Mouse (Mus musculus): ENCODE measurements around the gene Nwd2. TPM values are rescaled to one million over a fixed set of nuclear protein-coding genes. Genes with fewer than 3 reads are reported as not detected.
A peak's percentile ranks its signal among the peaks of the same experiment; 100 is the strongest.

Gene Nwd2
- polyA plus RNA-seq (2014; fragmentation: Nextera tagmentation; extraction: Ambion mirVana): 26.3 and 31.7 TPM in 2 replicates

DNA sequence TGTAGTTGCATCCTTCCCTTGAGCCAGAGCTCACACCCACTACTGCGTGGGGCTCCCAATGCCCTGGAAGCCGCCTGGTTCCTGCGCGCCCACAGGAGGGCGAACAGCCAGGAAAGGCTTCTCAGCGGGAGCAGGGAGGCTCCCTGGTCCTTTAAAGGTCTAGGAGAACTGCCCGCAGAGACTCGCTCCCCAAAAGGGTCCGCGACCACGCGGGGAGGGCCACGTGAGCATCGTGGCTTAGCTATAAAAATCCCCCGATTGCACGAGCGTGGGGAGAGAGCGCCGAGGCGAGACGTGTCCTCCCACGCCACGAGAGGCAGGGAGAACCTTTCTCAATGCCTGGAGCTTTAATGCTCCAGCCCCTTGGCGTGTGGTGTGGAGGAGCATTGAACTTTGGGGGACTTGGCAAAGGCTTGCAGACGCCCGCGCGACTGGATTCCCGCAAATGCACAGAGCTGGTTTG is at the start of gene Nwd2:
TSS of gene Nwd2 (plus strand) at position 33 of the 463 bp plus-strand sequence.
- H3K4me3 ChIP-seq (ENCODE audit: low read depth, low read length): peak within 1 kb of the TSS; percentile 52
- H3K9ac ChIP-seq (replicated peaks; ENCODE audit: low read depth, low read length): peak within 1 kb of the TSS; percentile 75
- 1% methylated on average over 29 of the region's 29 CpGs for WGBS
- no peaks in the 10 kb centered on the region for H3K36me3 ChIP-seq (ENCODE audit: control insufficient read depth, insufficient read depth, low read length)
- peak within 1 kb of the TSS; percentile 23; the same call in 1 of the 2 replicates for H3K27ac ChIP-seq (ENCODE audit: low read depth, low read length)
- no peaks in the 10 kb centered on the region for H3K9me3 ChIP-seq (ENCODE audit: control insufficient read depth, low read length)
- peak; percentile 56 for ATAC-seq (ENCODE audit: low read depth)
- H3K4me2 ChIP-seq (ENCODE audit: low read depth, low read length): peak within 1 kb of the TSS; percentile 77
- H3K27me3 ChIP-seq (ENCODE audit: control insufficient read depth, insufficient read depth, low read length): peaks cover 7% of the 10 kb centered on the region
- peaks cover 3% of the 10 kb centered on the region; the same call in 1 of the 2 replicates for H3K4me1 ChIP-seq (ENCODE audit: control insufficient read depth, insufficient read depth, low read length)

DNA sequence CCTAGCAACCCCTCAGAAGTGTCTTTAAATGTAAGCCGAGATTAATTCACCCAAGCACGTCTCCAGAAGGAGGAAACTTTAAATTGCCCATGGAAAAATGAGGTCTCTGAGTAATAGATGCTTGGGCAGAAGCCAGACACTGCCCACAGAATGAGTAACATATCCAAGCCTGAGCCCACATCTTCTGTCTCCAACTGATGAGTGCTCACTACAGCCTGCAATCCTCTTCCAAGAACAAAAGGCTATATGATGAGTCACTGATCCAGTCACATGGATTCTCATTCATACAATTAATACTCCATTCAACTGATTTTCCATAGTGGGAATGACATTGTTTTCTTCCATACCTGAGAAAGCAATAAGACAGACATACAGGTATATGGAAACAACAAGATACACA is 41.5 kb upstream of the Nwd2 start:
- WGBS: 90% methylated on average over 2 of the region's 2 CpGs
- no peaks in the 10 kb centered on the region for H3K9me3 ChIP-seq (ENCODE audit: control insufficient read depth, low read length)
- H3K4me2 ChIP-seq (ENCODE audit: low read depth, low read length): no peak overlapping the region
- no peak for ATAC-seq (ENCODE audit: low read depth)
- H3K27me3 ChIP-seq (ENCODE audit: control insufficient read depth, insufficient read depth, low read length): no peaks in the 10 kb centered on the region
- H3K27ac ChIP-seq (ENCODE audit: low read depth, low read length): no peak overlapping the region
- H3K9ac ChIP-seq (replicated peaks; ENCODE audit: low read depth, low read length): no peak overlapping the region
- H3K4me1 ChIP-seq (ENCODE audit: control insufficient read depth, insufficient read depth, low read length): no peaks in the 10 kb centered on the region
- no peaks in the 10 kb centered on the region for H3K36me3 ChIP-seq (ENCODE audit: control insufficient read depth, insufficient read depth, low read length)
- no peak overlapping the region for H3K4me3 ChIP-seq (ENCODE audit: low read depth, low read length)

DNA sequence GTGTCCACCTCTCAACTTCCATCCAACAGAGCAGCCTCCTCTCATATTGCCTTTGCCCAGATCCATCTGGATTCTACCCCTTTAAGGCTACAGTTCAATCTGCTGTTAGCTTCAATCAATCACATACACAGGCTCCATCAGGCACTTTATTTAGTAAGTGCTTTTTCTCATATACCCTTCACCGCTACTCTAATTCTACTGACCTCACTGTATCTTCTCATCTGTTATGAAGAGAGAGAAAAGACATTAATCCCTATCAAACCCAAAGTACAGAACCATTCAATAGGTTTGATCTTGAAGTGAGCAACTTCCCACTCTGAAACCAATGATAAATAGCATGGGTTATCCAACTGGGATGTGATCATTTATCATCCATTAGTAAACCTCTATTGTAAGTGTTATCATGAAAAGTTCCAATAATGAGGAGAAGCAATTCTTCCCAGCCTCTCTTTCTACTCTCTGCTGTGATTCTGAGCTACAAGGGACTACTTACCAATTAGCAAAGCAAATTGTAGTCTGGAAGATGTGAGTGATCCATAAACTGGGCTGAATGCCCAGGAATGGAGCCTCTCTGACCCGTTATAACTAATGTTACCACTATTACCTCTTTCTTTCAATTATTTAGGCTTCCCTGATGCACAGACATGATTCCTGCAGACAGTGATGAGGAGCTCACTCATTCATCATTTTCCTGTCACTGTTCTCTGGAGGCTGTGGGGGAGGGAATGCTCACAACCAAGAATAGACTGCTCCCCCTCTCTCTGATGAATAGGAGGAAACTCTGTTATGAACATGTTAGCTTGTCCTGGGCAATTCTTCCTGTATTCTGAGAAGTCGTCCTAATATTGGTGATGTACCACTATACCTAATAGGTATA is 31.9 kb upstream of the Nwd2 start:
- no peaks in the 10 kb centered on the region for H3K4me1 ChIP-seq (ENCODE audit: control insufficient read depth, insufficient read depth, low read length)
- no peak overlapping the region for H3K4me2 ChIP-seq (ENCODE audit: low read depth, low read length)
- H3K36me3 ChIP-seq (ENCODE audit: control insufficient read depth, insufficient read depth, low read length): no peaks in the 10 kb centered on the region
- H3K27me3 ChIP-seq (ENCODE audit: control insufficient read depth, insufficient read depth, low read length): no peaks in the 10 kb centered on the region
- no peak overlapping the region for H3K27ac ChIP-seq (ENCODE audit: low read depth, low read length)
- no peak overlapping the region for H3K4me3 ChIP-seq (ENCODE audit: low read depth, low read length)
- H3K9ac ChIP-seq (replicated peaks; ENCODE audit: low read depth, low read length): no peak overlapping the region
- peak; percentile 65; the same call in 1 of the 2 replicates for ATAC-seq (ENCODE audit: low read depth)
- no peaks in the 10 kb centered on the region for H3K9me3 ChIP-seq (ENCODE audit: control insufficient read depth, low read length)
- WGBS: 67% methylated on average over 3 of the region's 3 CpGs

DNA sequence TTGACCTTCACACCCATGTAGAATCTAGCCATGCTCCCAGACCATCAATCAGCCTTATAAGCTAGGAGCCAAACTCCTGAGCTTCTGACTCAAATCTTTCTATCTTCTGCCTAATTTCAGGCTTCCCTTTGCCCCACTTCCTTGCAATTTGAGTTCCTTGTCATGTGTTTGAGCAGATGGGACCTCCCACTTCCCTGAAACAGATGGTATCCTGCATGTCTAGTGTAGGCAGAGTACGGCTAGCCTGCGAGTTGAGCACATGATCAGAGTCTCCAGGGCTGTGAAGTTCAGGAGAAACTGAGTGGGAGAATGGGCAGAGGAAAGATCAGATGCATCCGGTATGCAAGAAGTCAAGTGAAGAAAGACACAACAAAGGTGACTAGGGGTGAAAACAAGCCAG is 24.8 kb upstream of the Nwd2 start:
- no peak overlapping the region for H3K27ac ChIP-seq (ENCODE audit: low read depth, low read length)
- WGBS: 80% methylated on average over 3 of the region's 3 CpGs
- H3K4me1 ChIP-seq (ENCODE audit: control insufficient read depth, insufficient read depth, low read length): no peaks in the 10 kb centered on the region
- no peak overlapping the region for H3K9ac ChIP-seq (replicated peaks; ENCODE audit: low read depth, low read length)
- H3K4me2 ChIP-seq (ENCODE audit: low read depth, low read length): no peak overlapping the region
- H3K4me3 ChIP-seq (ENCODE audit: low read depth, low read length): no peak overlapping the region
- no peaks in the 10 kb centered on the region for H3K36me3 ChIP-seq (ENCODE audit: control insufficient read depth, insufficient read depth, low read length)
- ATAC-seq (ENCODE audit: low read depth): no peak
- no peaks in the 10 kb centered on the region for H3K27me3 ChIP-seq (ENCODE audit: control insufficient read depth, insufficient read depth, low read length)
- no peaks in the 10 kb centered on the region for H3K9me3 ChIP-seq (ENCODE audit: control insufficient read depth, low read length)

DNA sequence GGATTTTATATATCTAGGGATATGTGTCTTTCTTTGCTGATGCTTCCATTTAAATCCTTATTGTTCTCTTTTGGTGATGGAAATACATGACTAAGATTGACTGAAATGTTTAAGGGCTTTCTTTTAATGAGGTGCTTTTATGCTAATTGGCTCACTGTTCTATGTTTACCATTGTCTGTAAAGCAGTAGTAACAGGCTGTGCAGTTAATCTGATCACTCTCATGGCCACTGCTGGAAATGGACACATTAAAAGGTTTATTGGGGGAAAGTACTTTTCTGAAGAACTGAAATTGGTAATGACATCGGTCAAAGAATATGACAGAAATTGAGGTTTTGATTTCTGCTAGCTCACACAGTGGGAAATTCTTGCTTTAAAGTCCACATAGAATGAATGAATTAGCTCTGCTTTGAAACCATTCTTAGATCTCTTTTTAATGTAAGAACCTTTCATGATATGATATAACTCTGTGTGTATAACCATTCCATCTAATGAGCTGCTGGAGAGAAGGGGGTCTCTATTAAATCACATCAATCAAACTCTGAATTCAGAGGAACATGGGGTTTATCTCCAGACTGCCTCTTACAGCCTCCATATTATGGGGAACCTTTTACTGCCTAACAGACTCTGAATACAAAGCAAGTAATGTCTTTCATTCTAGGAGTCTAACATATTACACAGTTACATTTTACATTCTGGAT is 20.9 kb upstream of the Nwd2 start:
- peak; percentile 24; the same call in 1 of the 2 replicates for ATAC-seq (ENCODE audit: low read depth)
- Histone ChIP-seq H3K27ac (ENCODE audit: low read depth, low read length) (no peak overlapping the region), H3K4me3 (ENCODE audit: low read depth, low read length) (no peak overlapping the region), H3K4me1 (ENCODE audit: control insufficient read depth, insufficient read depth, low read length) (no peaks in the 10 kb centered on the region), H3K4me2 (ENCODE audit: low read depth, low read length) (no peak overlapping the region), H3K9me3 (ENCODE audit: control insufficient read depth, low read length) (no peaks in the 10 kb centered on the region), H3K36me3 (ENCODE audit: control insufficient read depth, insufficient read depth, low read length) (no peaks in the 10 kb centered on the region), H3K27me3 (ENCODE audit: control insufficient read depth, insufficient read depth, low read length) (no peaks in the 10 kb centered on the region), H3K9ac (replicated peaks; ENCODE audit: low read depth, low read length) (no peak overlapping the region)
- WGBS: 78% methylated on average over 1 of the region's 1 CpGs

DNA sequence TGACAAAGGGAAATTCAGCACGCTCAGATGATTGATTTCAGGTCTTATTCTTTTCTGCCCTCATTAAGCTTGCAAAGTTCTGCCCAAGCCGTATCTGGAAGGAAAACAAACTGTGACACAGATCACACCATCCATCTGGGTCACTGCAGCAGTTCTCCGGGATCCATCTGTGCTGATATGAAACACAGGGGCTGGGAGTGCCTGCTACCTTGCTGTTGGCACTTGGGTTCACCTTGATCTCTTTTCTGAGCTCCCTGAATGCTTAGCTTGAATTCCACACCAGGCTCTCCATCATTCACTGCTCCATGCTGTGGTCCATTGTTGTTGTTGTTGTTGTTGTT is 20.4 kb upstream of the Nwd2 start:
- no peak for ATAC-seq (ENCODE audit: low read depth)
- H3K4me2 ChIP-seq (ENCODE audit: low read depth, low read length): no peak overlapping the region

DNA sequence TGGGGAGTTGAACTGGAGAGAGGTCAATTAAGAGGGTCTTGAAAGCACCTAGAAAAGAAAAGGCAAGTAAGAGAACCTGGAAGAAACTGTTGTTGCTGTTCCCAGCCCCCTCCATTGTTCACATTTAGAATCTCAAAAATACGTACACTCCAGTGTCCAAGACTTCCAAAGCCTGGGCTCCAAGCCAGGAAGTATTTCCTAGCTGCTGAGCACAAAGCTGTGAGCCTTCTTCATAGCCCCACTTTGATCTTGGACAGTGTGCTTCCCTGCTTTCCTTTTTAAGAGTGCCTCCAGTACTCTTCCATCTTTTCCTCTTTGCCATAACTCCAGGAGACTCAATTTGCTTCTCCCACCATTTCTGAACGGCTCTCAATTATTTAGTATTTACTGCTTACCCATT is 14.3 kb upstream of the Nwd2 start:
- ATAC-seq (ENCODE audit: low read depth): no peak
- Histone ChIP-seq H3K4me2 (ENCODE audit: low read depth, low read length) (no peak overlapping the region), H3K27me3 (ENCODE audit: control insufficient read depth, insufficient read depth, low read length) (no peaks in the 10 kb centered on the region), H3K9ac (replicated peaks; ENCODE audit: low read depth, low read length) (no peak overlapping the region), H3K4me1 (ENCODE audit: control insufficient read depth, insufficient read depth, low read length) (no peaks in the 10 kb centered on the region), H3K4me3 (ENCODE audit: low read depth, low read length) (no peak overlapping the region), H3K9me3 (ENCODE audit: control insufficient read depth, low read length) (no peaks in the 10 kb centered on the region), H3K27ac (ENCODE audit: low read depth, low read length) (no peak overlapping the region), H3K36me3 (ENCODE audit: control insufficient read depth, insufficient read depth, low read length) (no peaks in the 10 kb centered on the region)
- 33% methylated on average over 2 of the region's 2 CpGs for WGBS

More for the DNA sequence above, 20.4 kb upstream of the Nwd2 start:
- H3K36me3 ChIP-seq (ENCODE audit: control insufficient read depth, insufficient read depth, low read length): no peaks in the 10 kb centered on the region
- H3K27ac ChIP-seq (ENCODE audit: low read depth, low read length): no peak overlapping the region
- H3K9me3 ChIP-seq (ENCODE audit: control insufficient read depth, low read length): no peaks in the 10 kb centered on the region
- no peaks in the 10 kb centered on the region for H3K27me3 ChIP-seq (ENCODE audit: control insufficient read depth, insufficient read depth, low read length)
- no peaks in the 10 kb centered on the region for H3K4me1 ChIP-seq (ENCODE audit: control insufficient read depth, insufficient read depth, low read length)
- WGBS: 46% methylated on average over 3 of the region's 3 CpGs
- no peak overlapping the region for H3K4me3 ChIP-seq (ENCODE audit: low read depth, low read length)
- H3K9ac ChIP-seq (replicated peaks; ENCODE audit: low read depth, low read length): no peak overlapping the region

DNA sequence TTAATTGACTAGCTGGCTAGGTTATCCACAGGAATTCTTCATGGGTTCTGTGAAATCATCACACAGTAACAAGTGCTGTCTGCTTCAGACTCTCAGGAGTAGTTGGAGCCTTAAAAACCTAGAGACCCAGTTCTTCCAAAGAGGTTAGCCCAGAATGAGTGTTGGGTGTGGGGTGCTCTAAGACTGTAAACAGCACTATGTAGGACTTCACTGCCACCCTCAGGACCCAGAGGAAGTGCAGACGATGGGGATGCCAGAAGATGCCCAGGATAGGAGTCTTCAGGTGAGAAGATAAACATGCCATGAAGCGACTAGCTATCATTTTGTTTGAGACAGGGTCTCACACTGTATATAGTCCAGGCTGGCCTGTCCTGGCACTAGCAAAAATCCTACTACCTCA is 715 bp upstream of the Nwd2 start:
- Histone ChIP-seq H3K9ac (replicated peaks; ENCODE audit: low read depth, low read length) (no peak overlapping the region), H3K27ac (ENCODE audit: low read depth, low read length) (no peak overlapping the region), H3K9me3 (ENCODE audit: control insufficient read depth, low read length) (no peaks in the 10 kb centered on the region), H3K4me2 (ENCODE audit: low read depth, low read length) (peak overlapping the region; percentile 77; the same call in 1 of the 2 replicates), H3K36me3 (ENCODE audit: control insufficient read depth, insufficient read depth, low read length) (no peaks in the 10 kb centered on the region), H3K4me3 (ENCODE audit: low read depth, low read length) (no peak overlapping the region), H3K27me3 (ENCODE audit: control insufficient read depth, insufficient read depth, low read length) (peaks cover 7% of the 10 kb centered on the region), H3K4me1 (ENCODE audit: control insufficient read depth, insufficient read depth, low read length) (peaks cover 3% of the 10 kb centered on the region; the same call in 1 of the 2 replicates)
- WGBS: 33% methylated on average over 2 of the region's 2 CpGs
- peak; percentile 69; the same call in 1 of the 2 replicates for ATAC-seq (ENCODE audit: low read depth)
